Comparison of ENCODE assay signal across 9 mouse cellular contexts in genomic region chr9:32033937-32034336, GRCm38 (mm10).
DNase-seq lines count a peak whose midpoint lies in the region; ATAC-seq and TF ChIP-seq lines count a peak whose summit lies in the region.
"Had no signal": no experiment of that assay in that cellular context is flagged by ENCODE, and none has a peak within 500 bp of the region (broad histone marks: within the 10 kb centered on the region; RNA-seq: fewer than 3 reads in every experiment).

No protein-coding gene starts in this region.

- no peak overlapping the region for H3K4me3 ChIP-seq in lung, embryonic 16.5 days (ENCODE audit: low read length)
- H3K4me3 ChIP-seq in lung, adult 2 months (replicated peaks; ENCODE audit: extremely low read depth, low read depth, low read length) = no peak overlapping the region

- TF ChIP-seq CTCF in lung, adult 2 months (IDR thresholded peaks at IDR 0.05; ENCODE audit: insufficient read depth, low read length) = no peak

- no peaks in the 10 kb centered on the region for H3K27me3 ChIP-seq in lung, embryonic 16.5 days (ENCODE audit: control insufficient read depth, insufficient read depth, low read depth, low read length)

- peak; percentile 54 for DNase-seq in embryo, embryonic 10 days (ENCODE audit: low spot score)
- DNase-seq in embryo, embryonic 9.5 days (ENCODE audit: extremely low spot score) = no peak
- no peak for DNase-seq in lung, adult 2 months
- peak; percentile 22 for DNase-seq in mesoderm, embryonic 11.5 days (ENCODE audit: low read depth, low spot score)
- no peak for DNase-seq in urinary bladder, adult 18-20 months (ENCODE audit: low spot score in 2 of 2)
- DNase-seq in thymus, adult 18-20 months = no peak
- no peak for DNase-seq in spleen, postnatal 10 days (ENCODE audit: low spot score in 2 of 2)

- WGBS in lung, embryonic 16.5 days = 23% methylated on average over 6 of the region's 6 CpGs
- 24% methylated on average over 6 of the region's 6 CpGs for WGBS in lung, adult 2 months

- no peak for TF ChIP-seq POLR2A in lung, adult 2 months (IDR thresholded peaks at IDR 0.05; ENCODE audit: borderline replicate concordance, extremely low read depth, low read depth, low read length)

- H3K9ac ChIP-seq in lung, embryonic 16.5 days (ENCODE audit: low read length) = no peak overlapping the region
- H3K9ac ChIP-seq: liver, embryonic 14.5 days had no signal

- ATAC-seq in lung, embryonic 16.5 days (ENCODE audit: low read depth) = no peak

- no peak overlapping the region for H3K27ac ChIP-seq in lung, embryonic 16.5 days (ENCODE audit: low read length)
- H3K27ac ChIP-seq: liver, embryonic 14.5 days had no signal

- H3K9me3 ChIP-seq in lung, embryonic 16.5 days (ENCODE audit: control insufficient read depth, low read length) = no peaks in the 10 kb centered on the region

- peak overlapping the region; percentile 87 for H3K4me2 ChIP-seq in lung, embryonic 16.5 days (ENCODE audit: low read depth, low read length)

- no peaks in the 10 kb centered on the region for H3K36me3 ChIP-seq in lung, embryonic 16.5 days (ENCODE audit: control insufficient read depth, insufficient read depth, low read length)

- H3K4me1 ChIP-seq in lung, embryonic 16.5 days (replicated peaks; ENCODE audit: control insufficient read depth, insufficient read depth, low read length) = peaks cover 10% of the 10 kb centered on the region
- H3K4me1 ChIP-seq in lung, adult 2 months (ENCODE audit: control insufficient read depth, insufficient read depth, low read length) = peaks cover 3% of the 10 kb centered on the region; the same call in 1 of the 2 replicates

Comparison
In these comparisons a context has a peak if more than half of its experiments do, and no peak if none do; other contexts are left out.
1. DNase-seq: peak in embryo, embryonic 10 days (single experiment) and mesoderm, embryonic 11.5 days (single experiment); none in embryo, embryonic 9.5 days (single experiment), lung, adult 2 months (single experiment), urinary bladder, adult 18-20 months (0 of 2), thymus, adult 18-20 months (0 of 2) and spleen, postnatal 10 days (0 of 2).